Mouse (Mus musculus) hindlimb bud, embryonic 11.5 days (tissue): ENCODE data around the gene Tcf15.
A peak's percentile ranks its signal among the peaks of the same experiment; 100 is the strongest.

Experiments used
- DNase-seq: peaks from one replicate; pipeline ENCODE4 v3.0.0-alpha.2; 2012; ENCODE audit warnings: low read depth, low spot score; ENCODE audit errors: extremely low spot score

Gene Tcf15

DNA sequence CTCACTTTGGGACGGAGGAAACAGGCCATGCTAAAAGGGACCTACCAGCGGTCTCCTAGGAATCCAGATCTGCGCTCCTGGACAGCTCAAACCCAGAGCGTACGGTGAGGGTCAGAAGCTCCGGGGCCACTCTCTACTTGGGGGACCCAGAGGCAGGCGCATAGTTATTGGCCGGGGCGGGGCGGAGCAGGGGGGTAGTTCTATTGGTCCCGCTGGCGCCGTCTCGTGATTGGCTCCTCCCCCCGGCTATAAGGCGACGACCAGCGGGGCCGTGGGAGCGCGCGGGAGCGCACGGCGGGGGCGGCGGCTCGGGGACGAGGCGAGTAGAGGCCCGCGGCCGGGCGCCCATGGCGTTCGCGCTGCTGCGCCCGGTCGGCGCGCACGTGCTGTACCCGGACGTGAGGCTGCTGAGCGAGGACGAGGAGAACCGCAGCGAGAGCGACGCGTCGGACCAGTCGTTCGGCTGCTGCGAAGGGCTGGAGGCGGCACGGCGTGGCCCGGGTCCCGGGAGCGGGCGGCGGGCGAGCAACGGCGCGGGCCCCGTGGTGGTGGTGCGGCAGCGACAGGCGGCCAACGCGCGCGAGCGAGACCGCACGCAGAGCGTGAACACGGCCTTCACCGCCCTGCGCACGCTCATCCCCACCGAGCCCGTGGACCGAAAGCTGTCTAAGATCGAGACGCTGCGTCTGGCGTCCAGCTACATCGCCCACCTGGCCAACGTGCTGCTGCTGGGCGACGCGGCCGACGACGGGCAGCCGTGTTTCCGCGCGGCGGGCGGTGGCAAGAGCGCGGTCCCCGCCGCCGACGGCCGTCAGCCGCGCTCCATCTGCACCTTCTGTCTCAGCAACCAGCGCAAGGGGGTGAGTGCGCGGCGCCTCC lies at the start of gene Tcf15:
TSS of gene Tcf15 (plus strand) at position 283 of the 879 bp plus-strand sequence.
- no peak for DNase-seq

DNA sequence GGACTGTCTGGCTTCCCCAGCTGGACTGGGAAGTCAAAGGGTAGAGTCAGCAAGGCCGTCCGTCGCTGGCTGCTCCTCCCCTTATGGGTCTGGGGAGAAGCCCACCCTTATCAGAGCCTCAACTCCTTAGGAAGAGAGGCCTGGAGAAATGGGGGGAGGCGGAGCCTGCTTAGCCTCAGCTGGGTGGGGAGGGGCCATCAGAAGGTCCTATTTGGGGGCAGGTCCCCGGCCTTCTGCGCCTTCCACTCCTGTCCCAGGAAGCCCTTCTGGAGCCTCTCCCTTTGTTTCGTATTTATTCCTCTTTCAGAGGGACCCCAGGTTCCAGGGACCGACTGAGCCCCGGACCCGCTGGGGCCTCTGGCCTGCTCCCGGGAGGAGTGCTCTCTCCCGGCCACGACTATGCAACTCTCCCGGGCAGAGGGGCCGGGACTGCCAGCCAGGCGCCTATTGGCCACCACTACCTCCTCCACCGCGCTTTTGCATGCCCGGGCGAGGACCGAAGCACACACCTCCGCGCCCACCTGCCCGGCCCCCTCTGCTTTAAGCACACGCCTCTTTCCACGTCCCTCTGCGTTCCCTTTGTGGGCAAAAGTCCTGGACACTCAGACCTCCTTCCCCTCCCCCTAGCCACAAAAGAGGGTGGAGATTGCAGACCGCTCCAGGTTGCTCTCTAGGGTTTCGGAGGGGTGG lies 48.4 kb upstream of the Tcf15 start:
- no peak for DNase-seq

DNA sequence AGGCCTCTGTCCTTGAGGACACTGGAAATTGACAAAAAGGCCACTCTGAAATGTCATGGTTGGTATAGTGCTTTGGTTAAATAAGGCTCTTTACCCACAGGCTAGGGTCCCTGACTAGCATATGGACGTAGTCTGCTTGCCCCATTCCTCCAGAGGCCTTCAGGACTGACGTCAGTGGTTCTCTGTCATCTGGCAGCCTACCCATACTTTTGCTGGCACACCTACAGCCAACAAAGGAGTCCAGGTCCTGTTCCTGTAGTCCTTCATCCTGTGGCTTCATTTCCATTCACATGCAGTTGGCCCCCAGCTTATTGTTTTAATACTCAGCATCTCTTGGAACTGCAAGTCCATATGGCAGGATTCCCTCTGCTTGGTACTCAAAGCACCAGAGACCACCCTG lies 46.4 kb upstream of the Tcf15 start:
- no peak for DNase-seq

DNA sequence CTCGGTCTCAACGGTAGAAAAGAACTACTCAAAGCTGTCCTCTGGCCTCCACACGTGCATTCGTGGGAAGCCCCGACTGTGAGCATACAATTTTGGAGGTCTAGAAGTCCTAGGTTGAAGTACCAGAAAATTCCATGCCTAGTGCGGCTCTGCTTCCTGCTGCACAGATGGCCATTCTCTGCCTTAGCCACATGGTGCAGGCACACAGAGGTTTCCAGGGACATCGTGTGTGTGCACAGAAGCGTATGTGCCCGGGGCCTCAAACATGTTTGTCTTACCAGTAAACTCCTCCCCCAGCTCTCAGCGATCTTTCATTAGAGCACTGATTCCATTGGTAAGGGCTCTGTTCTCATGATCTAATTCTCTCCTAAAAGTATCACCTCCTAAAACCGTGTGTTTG lies 45.4 kb upstream of the Tcf15 start:
- DNase-seq: no peak

DNA sequence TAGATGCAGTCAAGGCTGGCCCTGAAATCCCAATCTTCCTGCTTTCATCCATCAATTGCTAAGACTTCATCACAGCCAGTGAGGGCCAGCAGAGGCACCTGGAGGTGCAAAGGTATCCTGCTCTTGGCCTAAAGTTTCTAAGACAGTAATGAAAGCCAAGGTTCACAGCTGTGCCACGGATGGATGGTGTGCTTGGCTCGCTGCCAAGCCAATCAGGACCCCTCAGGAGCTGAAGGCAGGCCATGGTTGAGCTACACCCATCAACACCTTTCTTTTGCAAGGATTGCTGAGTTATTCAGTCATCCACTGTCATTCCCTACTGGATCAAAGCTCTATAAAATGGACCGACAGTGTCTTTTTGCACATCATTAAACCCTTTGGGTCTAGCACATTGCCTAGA lies 43.8 kb upstream of the Tcf15 start:
- no peak for DNase-seq

DNA sequence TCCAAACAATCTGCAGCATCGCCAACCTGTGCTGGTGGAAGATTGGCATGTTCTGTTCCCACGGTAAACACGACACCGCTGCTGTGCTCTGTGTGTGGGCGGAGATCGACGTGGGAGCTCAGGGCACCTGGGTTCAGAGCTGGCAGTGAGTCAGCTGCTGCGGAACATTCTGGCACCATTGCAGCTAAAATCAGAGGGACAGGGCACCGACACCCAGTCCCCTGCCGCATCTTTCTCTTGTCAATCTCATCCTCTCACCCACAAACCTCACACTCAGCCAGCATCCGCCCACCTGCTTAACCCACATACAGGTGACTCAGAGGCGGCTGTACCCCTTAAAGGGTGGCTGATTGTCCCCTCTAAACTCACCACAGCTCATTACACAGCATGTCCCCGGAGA lies 41.6 kb upstream of the Tcf15 start:
- DNase-seq: no peak

DNA sequence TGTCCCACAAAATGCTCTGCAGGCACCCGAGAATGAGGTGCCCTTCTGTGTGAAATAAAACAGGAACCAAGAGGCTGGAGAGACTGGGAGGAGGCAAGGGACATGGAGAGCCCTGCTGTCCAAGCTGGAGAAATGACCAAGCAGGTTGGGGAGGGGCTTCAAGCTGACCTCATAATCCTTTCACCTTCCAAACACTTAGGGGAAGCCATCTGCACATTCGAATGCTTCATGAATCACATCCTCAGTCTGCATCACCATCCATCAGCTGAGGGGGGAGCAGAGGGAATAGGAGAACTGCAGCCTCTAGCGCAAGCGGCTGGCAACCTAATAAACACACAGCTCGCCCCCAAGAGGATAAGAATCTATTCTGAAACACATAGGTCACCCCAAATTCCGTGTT lies 41.0 kb upstream of the Tcf15 start:
- no peak for DNase-seq

DNA sequence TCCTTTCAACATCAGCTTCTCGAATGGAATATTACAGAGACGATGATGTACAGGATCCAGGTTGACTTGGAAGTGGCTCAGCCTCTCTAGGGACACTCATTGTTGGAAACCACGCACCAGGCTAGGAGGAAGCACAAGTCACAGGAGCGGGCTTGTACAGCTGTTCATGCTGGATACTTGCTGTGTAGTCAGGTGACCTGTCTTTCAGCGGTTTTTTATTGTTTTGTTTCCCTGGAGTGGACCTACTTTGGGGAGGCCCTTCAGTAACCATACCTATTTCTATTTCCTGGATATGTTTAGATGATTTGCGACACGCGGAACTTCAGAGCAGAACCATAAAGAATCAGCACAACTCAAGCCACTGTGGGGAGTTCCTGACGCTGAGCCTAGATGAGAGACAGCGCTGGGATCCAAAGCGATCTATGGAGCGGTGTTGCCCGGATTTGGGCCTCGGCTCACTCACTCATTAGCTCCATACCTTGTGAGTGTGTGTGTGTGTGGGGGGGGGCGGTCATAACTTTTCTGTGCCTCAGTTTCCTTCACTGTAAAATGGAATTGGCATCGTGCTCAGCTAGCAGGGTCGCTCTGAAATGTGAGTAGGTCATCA lies 38.5 kb upstream of the Tcf15 start:
- no peak for DNase-seq

DNA sequence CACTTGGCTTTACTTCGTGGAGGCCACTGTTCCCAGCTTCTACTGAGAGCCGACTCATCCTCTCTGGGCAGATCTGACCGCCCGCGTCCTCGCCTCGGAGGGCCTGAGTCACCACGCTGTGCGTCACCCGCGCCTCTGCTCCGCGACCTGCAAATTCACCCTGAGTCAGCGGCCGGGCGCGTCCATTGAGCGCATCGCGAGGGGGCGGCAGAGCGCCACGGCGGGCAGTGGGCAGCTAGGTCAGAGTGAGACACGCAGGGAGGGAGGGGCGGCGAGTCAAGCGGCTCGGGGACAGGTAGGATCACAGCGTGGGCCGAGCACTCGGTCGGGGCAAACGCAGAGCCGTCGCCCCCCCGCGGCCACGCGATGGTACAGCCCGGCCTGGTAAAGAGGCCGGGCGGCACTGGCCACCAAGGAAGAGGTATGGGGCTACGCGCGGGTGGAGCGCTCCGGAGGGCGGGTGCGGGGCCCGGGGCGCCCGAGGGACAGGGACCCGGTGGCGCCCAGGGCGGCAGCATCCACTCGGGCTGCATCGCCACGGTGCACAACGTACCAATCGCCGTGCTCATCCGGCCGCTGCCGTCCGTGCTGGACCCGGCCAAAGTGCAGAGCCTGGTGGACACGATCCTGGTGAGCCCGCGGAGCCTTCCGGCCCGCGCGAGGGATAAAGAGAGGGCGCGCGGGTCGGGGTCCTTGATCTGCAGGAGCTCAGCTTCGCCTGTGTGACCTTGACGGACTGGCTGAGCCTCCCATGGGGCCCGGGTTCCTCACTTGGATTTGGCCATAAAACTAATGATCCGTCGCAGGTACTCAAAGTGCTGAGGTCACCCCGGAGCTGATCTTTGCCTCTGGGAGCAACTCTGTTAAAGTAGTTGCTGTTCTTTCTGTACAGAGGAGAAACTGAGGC lies 37.8 kb upstream of the Tcf15 start, which contains the start of gene Srxn1:
TSS of gene Srxn1 (plus strand) at position 199 of the 907 bp plus-strand sequence.
- no peak for DNase-seq

DNA sequence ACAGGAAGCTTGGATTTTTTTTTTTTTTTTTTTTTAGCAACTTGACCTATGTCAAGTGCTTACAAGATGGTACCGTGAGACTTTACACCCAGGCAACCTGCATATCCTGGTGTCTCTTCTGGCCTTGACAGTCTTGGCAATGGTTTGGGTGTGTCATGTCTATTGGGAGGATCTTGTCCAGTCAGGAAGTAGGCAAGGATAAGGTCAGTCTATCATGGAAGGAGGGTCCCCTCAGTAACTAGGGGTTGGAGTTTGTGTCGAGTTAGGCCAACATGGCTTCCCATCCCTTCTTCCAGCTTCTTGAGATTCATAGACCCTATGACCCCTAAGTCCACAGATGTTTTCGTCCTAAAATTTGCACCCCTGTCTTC lies 37.2 kb upstream of the Tcf15 start:
- no peak for DNase-seq

DNA sequence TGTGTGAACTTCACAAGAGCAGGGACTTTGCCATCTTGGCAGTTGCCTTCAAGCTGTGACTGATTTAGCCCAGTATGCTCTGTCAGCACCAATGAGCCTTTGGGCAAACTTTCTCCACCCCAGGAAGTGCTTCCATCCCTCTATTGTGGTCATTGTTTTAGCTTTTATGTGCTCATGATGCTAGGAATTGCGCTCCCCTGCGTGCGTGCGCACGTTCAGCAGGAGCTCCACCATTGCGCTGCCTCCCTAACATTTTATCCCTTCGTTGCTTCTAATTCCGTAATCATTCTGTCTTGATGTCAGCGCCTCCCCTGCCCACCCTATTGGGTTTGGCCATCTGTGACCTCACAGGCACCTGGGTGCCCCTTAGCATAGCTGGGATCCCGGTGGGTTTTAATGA lies 36.8 kb upstream of the Tcf15 start:
- DNase-seq: no peak

DNA sequence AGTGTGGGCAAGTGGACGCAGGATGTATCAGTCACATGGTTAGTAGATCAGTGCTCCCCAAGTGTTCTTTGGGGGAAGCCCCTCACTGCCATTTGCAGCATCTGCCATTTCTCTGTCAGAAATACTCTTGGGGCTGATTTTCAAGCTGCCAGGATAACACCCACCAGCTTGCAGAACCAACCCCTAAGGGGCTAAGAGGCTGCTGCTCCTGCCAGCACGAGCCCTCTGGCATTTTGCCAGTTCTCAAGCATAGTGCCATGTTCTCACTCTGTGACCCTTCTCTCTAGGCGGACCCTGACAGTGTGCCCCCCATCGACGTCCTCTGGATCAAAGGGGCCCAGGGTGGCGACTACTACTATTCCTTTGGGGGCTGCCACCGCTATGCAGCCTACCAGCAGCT lies 34.7 kb upstream of the Tcf15 start:
- no peak for DNase-seq

DNA sequence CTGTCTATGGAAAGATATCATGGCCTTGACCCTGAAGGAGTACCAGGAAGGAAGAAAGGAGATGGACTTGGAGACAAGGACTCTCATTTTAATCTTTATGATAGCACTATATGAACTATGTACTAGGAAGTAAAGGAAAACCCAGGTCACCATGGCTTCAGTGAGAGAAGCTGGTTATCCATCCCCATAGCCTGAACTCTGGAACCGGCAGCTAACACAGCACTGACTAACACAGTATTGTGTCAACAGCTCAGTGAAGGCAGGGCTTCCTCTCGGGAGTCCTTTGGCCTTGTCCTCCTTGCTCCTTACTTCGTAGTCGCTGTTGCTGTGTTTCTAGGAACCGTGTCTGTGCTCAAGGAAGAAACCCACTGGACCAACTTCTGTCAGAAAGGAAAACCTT lies 34.0 kb upstream of the Tcf15 start:
- no peak for DNase-seq

DNA sequence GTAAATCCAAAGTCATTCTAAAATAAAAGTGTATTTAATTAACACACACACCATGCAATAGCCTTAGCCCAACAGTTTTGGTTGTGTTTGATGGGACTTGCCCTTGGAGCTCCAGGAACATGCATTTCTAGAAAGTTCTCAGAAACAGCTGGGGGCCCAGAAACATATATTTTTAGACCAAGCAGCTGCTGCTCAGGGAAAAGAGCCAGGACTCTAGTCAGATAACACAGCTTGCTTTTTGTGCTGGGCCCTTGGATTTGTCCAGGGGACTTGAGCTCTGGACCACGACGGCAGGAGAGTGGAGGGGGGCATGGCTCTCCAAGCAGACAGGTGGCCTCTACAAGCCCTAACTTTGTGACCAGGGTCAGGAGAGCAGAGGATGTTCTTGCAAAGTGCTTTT lies 32.0 kb upstream of the Tcf15 start:
- DNase-seq: no peak

DNA sequence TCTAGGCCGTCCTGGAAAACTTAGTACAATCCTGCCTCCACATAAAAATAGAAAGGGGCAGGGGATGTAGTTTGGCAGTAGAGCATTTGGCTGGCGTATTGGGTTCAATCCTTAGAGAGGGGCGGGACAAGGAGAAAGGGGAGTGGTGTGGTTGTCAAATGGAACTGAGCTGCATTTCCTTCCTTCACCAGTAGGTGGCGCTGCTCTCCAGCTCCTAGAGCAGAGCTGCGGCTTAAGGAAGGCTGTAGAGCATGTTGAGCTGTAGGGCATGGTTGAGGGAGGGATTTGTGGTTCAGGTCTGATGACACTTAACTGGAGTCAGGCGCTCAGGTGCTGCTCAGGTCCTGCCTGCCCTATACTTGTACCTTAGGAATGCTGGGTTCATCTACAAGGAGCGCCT lies 31.4 kb upstream of the Tcf15 start:
- DNase-seq: peak; percentile 94

DNA sequence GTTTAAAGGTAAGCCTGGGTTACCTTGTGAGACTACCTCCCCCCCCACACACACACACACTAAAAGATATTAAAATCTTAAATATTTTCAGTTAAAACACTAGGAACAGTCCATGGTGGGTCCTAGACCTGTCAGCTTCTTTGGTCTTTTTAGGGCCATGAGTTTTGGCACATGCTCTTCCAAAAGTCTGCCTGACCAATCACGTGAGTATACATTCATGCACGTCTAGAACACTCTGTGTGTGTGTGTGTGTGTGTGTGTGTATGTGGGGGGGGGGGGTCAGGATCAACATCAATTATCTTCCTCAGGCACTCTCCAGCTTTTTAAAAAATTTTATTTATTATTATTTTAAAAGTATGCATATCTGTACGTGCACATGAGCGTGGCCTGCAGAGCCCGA lies 30.9 kb upstream of the Tcf15 start:
- DNase-seq: no peak

DNA sequence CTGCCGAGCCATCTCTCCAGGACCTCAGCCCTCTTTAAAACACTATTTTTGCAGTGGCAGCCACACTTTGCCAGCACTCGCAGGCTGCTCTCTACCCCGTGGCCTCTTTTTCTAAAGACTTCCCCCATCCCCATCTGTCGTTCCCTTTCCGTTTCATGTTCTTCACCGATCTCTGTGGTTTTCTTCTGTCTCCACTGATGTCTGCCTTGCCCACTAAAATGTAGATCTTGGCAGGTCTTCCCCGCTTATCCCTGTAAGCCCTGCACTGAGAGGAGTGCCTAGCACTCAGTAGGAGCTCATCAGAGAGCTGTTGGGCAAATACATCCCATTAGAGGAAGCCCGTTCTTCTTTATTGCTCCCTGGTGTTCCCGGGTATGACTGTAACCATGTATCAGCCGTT lies 30.4 kb upstream of the Tcf15 start:
- no peak for DNase-seq

DNA sequence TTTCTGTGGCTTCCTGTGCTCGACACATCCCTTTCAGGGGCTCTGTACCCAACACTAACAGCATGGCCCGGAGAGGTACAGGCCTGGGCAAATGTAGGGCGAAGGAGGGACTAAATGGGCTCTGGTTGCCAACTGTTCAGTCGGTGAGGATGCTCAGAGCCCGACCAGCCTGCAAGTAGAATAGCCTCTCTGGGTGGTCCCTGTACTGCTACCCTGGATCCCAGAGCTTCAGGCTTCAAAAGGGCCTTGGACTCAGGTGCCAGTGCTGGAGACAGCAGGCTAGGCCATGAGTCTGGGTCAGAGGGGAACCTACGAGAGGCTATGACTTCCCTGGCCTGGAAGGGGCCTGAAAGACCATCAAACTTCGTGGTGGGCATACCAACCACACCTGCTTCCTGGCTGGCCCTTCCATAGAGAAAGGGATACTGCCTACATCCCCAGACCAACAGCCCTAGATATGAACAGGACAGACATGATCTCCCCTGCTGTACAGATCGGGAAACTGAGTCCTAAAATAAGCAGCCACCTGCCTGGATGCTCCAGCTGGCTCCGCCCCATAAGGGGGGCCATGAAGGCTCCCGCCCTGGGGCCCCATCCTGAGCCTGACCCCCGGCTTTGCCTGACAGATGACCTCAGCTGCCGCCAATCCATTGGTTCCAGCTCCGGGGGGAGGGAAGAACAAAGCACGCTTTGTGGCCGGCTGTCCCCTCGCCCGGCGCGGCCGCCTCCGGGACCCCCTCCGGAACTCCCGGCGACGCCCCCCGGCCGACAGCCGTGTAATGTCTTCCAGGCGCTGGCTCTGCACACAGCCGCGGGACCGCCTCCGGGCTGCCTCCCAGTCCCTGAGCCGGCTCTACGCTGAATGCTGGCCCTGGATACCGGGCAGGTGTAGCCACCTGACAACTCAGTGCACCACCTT lies 29.0 kb upstream of the Tcf15 start:
- DNase-seq: no peak

DNA sequence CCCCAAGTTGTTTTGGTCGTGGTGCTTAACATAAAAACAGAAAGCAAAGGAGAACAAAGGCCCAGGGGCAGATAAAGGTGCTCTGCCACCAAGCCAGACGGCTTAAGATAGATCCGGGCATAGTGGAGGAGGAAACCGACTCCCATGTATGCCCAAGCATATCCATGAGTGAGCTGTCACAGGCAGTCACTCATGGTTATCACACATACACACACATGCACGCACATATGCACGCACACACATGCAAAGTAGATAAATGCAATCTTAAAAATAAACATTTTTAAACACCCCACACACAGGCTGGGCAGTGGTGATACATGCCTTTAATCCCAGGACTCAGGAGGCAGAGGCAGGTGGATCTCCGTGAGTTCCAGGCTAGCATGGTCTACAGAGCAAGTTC lies 25.7 kb upstream of the Tcf15 start:
- DNase-seq: no peak
